Mouse (Mus musculus): ENCODE data around the gene Tgfbr2. TPM values are rescaled to one million over a fixed set of nuclear protein-coding genes. Genes with fewer than 3 reads are reported as not detected.

Tgfbr2 gene
- polyA plus RNA-seq, 1 experiment from 2014 or later: 12.8 TPM

- Histone ChIP-seq H3K27me3 (ENCODE audit: control insufficient read depth, insufficient read depth, low read length) (no peaks in the 10 kb centered on the region), H3K4me3 (ENCODE audit: low read depth, low read length) (no peak overlapping the region), H3K9ac (replicated peaks; ENCODE audit: low read length) (no peak overlapping the region), H3K4me2 (ENCODE audit: low read depth, low read length) (no peak overlapping the region), H3K36me3 (replicated peaks; ENCODE audit: control insufficient read depth, insufficient read depth, low read depth, low read length) (no peaks in the 10 kb centered on the region), H3K9me3 (replicated peaks; ENCODE audit: control insufficient read depth, low read length) (no peaks in the 10 kb centered on the region), H3K27ac (replicated peaks; ENCODE audit: low read depth, low read length) (no peak overlapping the region), H3K4me1 (ENCODE audit: control insufficient read depth, insufficient read depth, low read length) (no peaks in the 10 kb centered on the region)
- WGBS: 83% methylated on average over 3 of the region's 3 CpGs
- DNase-seq (ENCODE audit: low spot score): no peak
- no peak for ATAC-seq (replicated peaks; ENCODE audit: insufficient number of reproducible peaks, low FRiP score, low TSS enrichment, low read depth)
Measured at GRCm38 (mm10) chr9:116178151-116178550, 3.0 kb upstream of the Tgfbr2 start.

- Histone ChIP-seq H3K36me3 (replicated peaks; ENCODE audit: control insufficient read depth, insufficient read depth, low read depth, low read length) (no peaks in the 10 kb centered on the region), H3K9me3 (replicated peaks; ENCODE audit: control insufficient read depth, low read length) (no peaks in the 10 kb centered on the region), H3K27me3 (ENCODE audit: control insufficient read depth, insufficient read depth, low read length) (no peaks in the 10 kb centered on the region), H3K4me2 (ENCODE audit: low read depth, low read length) (no peak overlapping the region), H3K4me1 (ENCODE audit: control insufficient read depth, insufficient read depth, low read length) (no peaks in the 10 kb centered on the region), H3K27ac (replicated peaks; ENCODE audit: low read depth, low read length) (no peak overlapping the region), H3K4me3 (ENCODE audit: low read depth, low read length) (no peak overlapping the region), H3K9ac (replicated peaks; ENCODE audit: low read length) (no peak overlapping the region)
- no peak for ATAC-seq (replicated peaks; ENCODE audit: insufficient number of reproducible peaks, low FRiP score, low TSS enrichment, low read depth)
- 88% methylated on average over 9 of the region's 9 CpGs for WGBS
- DNase-seq (ENCODE audit: low spot score): no peak
Measured at GRCm38 (mm10) chr9:116177108-116177507, 1.9 kb upstream of the Tgfbr2 start.

GRCm38 (mm10) chr9:116175488-116176115 is 442 bp upstream of the Tgfbr2 start:
- Histone ChIP-seq H3K9me3 (replicated peaks; ENCODE audit: control insufficient read depth, low read length) (no peaks in the 10 kb centered on the region), H3K36me3 (replicated peaks; ENCODE audit: control insufficient read depth, insufficient read depth, low read depth, low read length) (no peaks in the 10 kb centered on the region), H3K9ac (replicated peaks; ENCODE audit: low read length) (peak overlapping the region; percentile 92), H3K27ac (replicated peaks; ENCODE audit: low read depth, low read length) (peak overlapping the region; percentile 70), H3K4me3 (ENCODE audit: low read depth, low read length) (peak overlapping the region; percentile 84), H3K4me1 (ENCODE audit: control insufficient read depth, insufficient read depth, low read length) (no peaks in the 10 kb centered on the region), H3K27me3 (ENCODE audit: control insufficient read depth, insufficient read depth, low read length) (no peaks in the 10 kb centered on the region), H3K4me2 (ENCODE audit: low read depth, low read length) (peak overlapping the region; percentile 64)
- ATAC-seq (replicated peaks; ENCODE audit: insufficient number of reproducible peaks, low FRiP score, low TSS enrichment, low read depth) (0 out of 2 replicates have a peak, but pooled peaks have one; percentile 13), DNase-seq (ENCODE audit: low spot score) (peak; percentile 27)
- WGBS: 11% methylated on average over 16 of the region's 16 CpGs

- Histone ChIP-seq H3K27ac (replicated peaks; ENCODE audit: low read depth, low read length) (no peak overlapping the region), H3K4me3 (ENCODE audit: low read depth, low read length) (peak overlapping the region; percentile 84), H3K9ac (replicated peaks; ENCODE audit: low read length) (peak overlapping the region; percentile 92), H3K9me3 (replicated peaks; ENCODE audit: control insufficient read depth, low read length) (no peaks in the 10 kb centered on the region), H3K4me2 (ENCODE audit: low read depth, low read length) (peak overlapping the region; percentile 64), H3K36me3 (replicated peaks; ENCODE audit: control insufficient read depth, insufficient read depth, low read depth, low read length) (no peaks in the 10 kb centered on the region), H3K4me1 (ENCODE audit: control insufficient read depth, insufficient read depth, low read length) (no peaks in the 10 kb centered on the region; the same call in 1 of the 2 replicates), H3K27me3 (ENCODE audit: control insufficient read depth, insufficient read depth, low read length) (no peaks in the 10 kb centered on the region)
- ATAC-seq (replicated peaks; ENCODE audit: insufficient number of reproducible peaks, low FRiP score, low TSS enrichment, low read depth) (no peak), DNase-seq (ENCODE audit: low spot score) (no peak)
- 83% methylated on average over 16 of the region's 16 CpGs for WGBS
Measured at GRCm38 (mm10) chr9:116173473-116174170, 1.5 kb downstream of the Tgfbr2 start.

- no peaks in the 10 kb centered on the region for H3K27me3 ChIP-seq (ENCODE audit: control insufficient read depth, insufficient read depth, low read length)
- 79% methylated on average over 6 of the region's 6 CpGs for WGBS
- no peak overlapping the region for H3K4me2 ChIP-seq (ENCODE audit: low read depth, low read length)
- no peak for ATAC-seq (replicated peaks; ENCODE audit: insufficient number of reproducible peaks, low FRiP score, low TSS enrichment, low read depth)
- no peaks in the 10 kb centered on the region for H3K36me3 ChIP-seq (replicated peaks; ENCODE audit: control insufficient read depth, insufficient read depth, low read depth, low read length)
- no peak overlapping the region for H3K4me3 ChIP-seq (ENCODE audit: low read depth, low read length)
- H3K27ac ChIP-seq (replicated peaks; ENCODE audit: low read depth, low read length): no peak overlapping the region
- no peaks in the 10 kb centered on the region for H3K9me3 ChIP-seq (replicated peaks; ENCODE audit: control insufficient read depth, low read length)
- H3K9ac ChIP-seq (replicated peaks; ENCODE audit: low read length): no peak overlapping the region
- DNase-seq (ENCODE audit: low spot score): no peak
- no peaks in the 10 kb centered on the region; the same call in 1 of the 2 replicates for H3K4me1 ChIP-seq (ENCODE audit: control insufficient read depth, insufficient read depth, low read length)
Measured at GRCm38 (mm10) chr9:116173059-116173458, 2.1 kb downstream of the Tgfbr2 start.

- Histone ChIP-seq H3K27ac (replicated peaks; ENCODE audit: low read depth, low read length) (no peak overlapping the region), H3K4me2 (ENCODE audit: low read depth, low read length) (no peak overlapping the region), H3K4me3 (ENCODE audit: low read depth, low read length) (no peak overlapping the region), H3K27me3 (ENCODE audit: control insufficient read depth, insufficient read depth, low read length) (no peaks in the 10 kb centered on the region), H3K9me3 (replicated peaks; ENCODE audit: control insufficient read depth, low read length) (no peaks in the 10 kb centered on the region), H3K36me3 (replicated peaks; ENCODE audit: control insufficient read depth, insufficient read depth, low read depth, low read length) (no peaks in the 10 kb centered on the region), H3K9ac (replicated peaks; ENCODE audit: low read length) (no peak overlapping the region), H3K4me1 (ENCODE audit: control insufficient read depth, insufficient read depth, low read length) (no peaks in the 10 kb centered on the region; the same call in 1 of the 2 replicates)
- no peak for ATAC-seq (replicated peaks; ENCODE audit: insufficient number of reproducible peaks, low FRiP score, low TSS enrichment, low read depth)
- WGBS: 75% methylated on average over 6 of the region's 6 CpGs
- no peak for DNase-seq (ENCODE audit: low spot score)
Measured at GRCm38 (mm10) chr9:116169067-116169466, 6.1 kb downstream of the Tgfbr2 start.

GRCm38 (mm10) chr9:116167304-116167880 is 7.8 kb downstream of the Tgfbr2 start:
- H3K9me3 ChIP-seq (replicated peaks; ENCODE audit: control insufficient read depth, low read length): no peaks in the 10 kb centered on the region
- ATAC-seq (replicated peaks; ENCODE audit: insufficient number of reproducible peaks, low FRiP score, low TSS enrichment, low read depth) (no peak), DNase-seq (ENCODE audit: low spot score) (no peak)
- WGBS: 78% methylated on average over 6 of the region's 6 CpGs
- no peak overlapping the region for H3K9ac ChIP-seq (replicated peaks; ENCODE audit: low read length)
- H3K27me3 ChIP-seq (ENCODE audit: control insufficient read depth, insufficient read depth, low read length): no peaks in the 10 kb centered on the region
- H3K4me3 ChIP-seq (ENCODE audit: low read depth, low read length): no peak overlapping the region
- H3K27ac ChIP-seq (replicated peaks; ENCODE audit: low read depth, low read length): no peak overlapping the region
- H3K4me1 ChIP-seq (ENCODE audit: control insufficient read depth, insufficient read depth, low read length): no peaks in the 10 kb centered on the region; the same call in 1 of the 2 replicates
- no peak overlapping the region for H3K4me2 ChIP-seq (ENCODE audit: low read depth, low read length)
- no peaks in the 10 kb centered on the region for H3K36me3 ChIP-seq (replicated peaks; ENCODE audit: control insufficient read depth, insufficient read depth, low read depth, low read length)

- Histone ChIP-seq H3K9ac (replicated peaks; ENCODE audit: low read length) (no peak overlapping the region), H3K4me1 (ENCODE audit: control insufficient read depth, insufficient read depth, low read length) (no peaks in the 10 kb centered on the region; the same call in 1 of the 2 replicates), H3K27me3 (ENCODE audit: control insufficient read depth, insufficient read depth, low read length) (no peaks in the 10 kb centered on the region), H3K4me2 (ENCODE audit: low read depth, low read length) (no peak overlapping the region), H3K36me3 (replicated peaks; ENCODE audit: control insufficient read depth, insufficient read depth, low read depth, low read length) (no peaks in the 10 kb centered on the region), H3K4me3 (ENCODE audit: low read depth, low read length) (no peak overlapping the region), H3K27ac (replicated peaks; ENCODE audit: low read depth, low read length) (no peak overlapping the region), H3K9me3 (replicated peaks; ENCODE audit: control insufficient read depth, low read length) (no peaks in the 10 kb centered on the region)
- ATAC-seq (replicated peaks; ENCODE audit: insufficient number of reproducible peaks, low FRiP score, low TSS enrichment, low read depth): no peak
- WGBS: 58% methylated on average over 6 of the region's 6 CpGs
- no peak for DNase-seq (ENCODE audit: low spot score)
Measured at GRCm38 (mm10) chr9:116166363-116166762, 8.8 kb downstream of the Tgfbr2 start.
